Mouse (Mus musculus): ENCODE results near the gene Dlx5.

Dlx5 gene

DNA sequence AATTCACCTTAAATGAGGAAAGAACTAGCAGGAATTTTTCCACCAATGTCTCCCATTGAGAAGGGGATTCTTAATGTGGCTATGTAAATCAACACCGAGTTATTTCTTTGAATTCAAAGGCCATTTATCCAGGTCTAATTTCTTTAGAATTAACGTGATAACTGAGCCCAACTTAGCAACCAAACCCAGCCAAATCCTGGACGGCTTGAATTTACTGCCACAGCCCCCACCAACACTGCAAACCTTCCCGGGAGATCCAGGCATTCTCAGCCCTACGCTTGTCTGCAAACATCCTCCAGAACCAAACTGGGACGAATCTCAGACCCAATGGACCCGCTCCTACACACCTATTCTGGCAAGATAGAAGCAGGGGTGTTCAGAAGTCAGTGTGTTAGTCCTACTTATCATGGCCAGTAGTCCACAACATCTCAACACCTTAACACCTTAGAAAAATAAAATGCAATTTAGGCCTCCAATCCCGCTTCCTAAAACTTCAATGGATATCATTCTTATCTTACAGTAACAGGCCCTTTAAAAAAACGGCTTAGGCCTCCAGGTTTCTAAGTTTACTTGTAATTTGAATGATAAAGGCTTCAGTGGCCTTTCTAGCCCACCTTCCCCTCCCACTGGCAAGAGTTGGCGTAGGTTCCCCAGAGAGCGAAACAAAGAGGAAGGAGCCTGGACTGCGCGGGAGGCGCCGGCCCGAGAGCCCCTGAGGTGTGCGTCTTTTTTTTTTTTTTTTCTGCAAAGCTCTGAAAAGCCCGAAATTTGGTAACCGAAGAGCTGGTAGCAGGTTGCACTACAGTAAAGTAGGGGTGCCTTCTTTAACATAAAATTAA, 22.6 kb downstream of the Dlx5 start:
- no peak for DNase-seq (ENCODE audit: low read depth)

DNA sequence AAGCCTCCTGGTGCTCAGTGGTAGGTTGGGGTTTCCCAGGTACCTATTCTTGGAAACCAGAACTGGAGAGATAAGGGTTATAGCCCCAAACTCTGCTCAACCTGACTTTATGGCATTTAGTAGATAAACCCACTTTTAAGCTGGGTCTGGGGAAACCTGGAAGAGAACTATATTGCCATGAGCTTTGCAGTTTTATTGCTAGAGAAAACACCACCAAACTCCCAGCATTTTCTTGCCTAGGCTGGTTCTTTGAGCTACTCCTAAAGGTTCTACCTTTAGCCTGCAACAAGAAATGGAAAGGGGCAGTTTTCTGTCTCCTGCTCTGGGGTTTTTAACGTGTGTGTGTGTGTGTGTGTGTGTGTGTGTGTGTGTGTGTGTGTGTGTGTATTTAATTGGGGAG, 23.3 kb downstream of the Dlx5 start:
- DNase-seq (ENCODE audit: low read depth), result no peak

DNA sequence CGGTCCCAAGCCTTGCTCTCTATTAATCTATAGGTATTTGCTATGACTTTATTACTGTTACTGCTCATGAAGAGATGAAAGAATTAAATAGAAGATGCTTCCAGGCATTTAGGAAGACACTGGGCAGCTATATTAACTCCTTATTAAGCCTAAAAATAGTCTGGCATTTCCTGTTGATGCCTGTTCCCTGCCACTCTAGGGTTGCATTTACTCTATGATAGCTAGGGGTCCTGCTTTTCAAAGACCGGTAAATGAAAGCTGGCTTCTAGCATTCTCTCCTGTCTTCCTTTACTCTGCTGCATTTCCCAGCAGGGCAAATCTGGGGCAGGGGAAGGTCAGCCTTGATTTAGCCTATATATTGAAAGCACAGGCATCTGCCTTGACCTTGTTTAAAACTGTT, 24.1 kb downstream of the Dlx5 start:
- DNase-seq (ENCODE audit: low read depth), result no peak

DNA sequence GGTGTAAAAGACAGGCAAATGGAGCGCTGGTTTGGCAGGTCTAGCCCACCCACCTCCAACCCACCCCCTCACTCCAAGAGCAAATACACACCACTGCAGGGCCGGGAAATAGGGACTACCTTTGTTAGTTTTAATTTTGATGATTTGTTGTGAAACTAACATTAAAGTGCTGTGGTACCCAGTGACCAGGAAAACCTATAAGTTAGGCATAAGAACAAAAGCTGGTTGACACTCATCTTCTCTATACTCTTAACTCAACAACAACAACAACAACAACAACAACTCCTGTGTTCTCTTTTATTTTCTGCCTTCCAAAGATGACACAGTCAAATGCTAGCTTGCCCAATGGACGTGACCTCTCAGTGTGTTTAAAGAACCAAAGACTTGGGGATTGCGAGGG, 25.0 kb downstream of the Dlx5 start:
- DNase-seq (ENCODE audit: low read depth), result no peak

DNA sequence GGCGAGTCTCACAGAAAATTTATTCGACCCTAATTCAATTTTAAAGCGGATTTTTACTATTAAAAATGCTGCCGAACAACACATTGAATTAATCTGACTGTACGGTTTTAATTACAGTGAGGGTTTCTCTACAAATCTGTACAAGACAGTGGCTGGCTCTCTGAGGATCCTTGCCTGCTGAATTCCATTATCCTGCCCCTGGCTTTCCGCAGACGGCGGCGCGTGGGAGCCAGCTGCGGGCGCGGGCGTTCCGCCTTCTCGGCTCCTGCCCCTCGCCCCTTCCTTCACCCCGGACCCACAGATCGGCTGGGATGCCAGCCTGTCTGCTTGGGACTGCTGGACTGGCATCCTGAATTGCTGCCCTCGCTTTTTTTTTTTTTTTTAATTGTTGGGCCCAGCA, 25.6 kb downstream of the Dlx5 start:
- DNase-seq (ENCODE audit: low read depth), result no peak

DNA sequence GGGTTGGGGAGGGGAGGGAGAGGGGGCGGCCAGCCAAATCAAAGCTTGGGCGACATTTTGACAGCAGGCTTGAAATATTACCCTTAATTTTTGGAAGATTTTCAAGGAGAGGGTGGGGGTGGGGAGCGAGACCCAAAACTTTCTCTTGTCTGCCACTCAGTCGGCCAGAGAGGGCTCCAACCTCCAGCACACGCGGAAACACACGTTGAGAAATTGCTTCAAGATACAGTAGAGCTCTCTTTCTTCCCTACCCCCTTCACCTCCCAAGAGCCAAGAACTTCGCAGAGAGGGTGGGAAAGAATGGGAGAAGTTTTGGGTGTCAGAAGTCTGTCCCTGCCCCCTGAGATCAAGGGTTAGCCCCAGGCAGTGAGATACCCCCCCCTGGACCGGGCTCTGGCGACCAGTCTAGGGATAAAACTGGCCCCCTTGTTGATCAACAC, 26.1 kb downstream of the Dlx5 start:
- no peak for DNase-seq (ENCODE audit: low read depth)

DNA sequence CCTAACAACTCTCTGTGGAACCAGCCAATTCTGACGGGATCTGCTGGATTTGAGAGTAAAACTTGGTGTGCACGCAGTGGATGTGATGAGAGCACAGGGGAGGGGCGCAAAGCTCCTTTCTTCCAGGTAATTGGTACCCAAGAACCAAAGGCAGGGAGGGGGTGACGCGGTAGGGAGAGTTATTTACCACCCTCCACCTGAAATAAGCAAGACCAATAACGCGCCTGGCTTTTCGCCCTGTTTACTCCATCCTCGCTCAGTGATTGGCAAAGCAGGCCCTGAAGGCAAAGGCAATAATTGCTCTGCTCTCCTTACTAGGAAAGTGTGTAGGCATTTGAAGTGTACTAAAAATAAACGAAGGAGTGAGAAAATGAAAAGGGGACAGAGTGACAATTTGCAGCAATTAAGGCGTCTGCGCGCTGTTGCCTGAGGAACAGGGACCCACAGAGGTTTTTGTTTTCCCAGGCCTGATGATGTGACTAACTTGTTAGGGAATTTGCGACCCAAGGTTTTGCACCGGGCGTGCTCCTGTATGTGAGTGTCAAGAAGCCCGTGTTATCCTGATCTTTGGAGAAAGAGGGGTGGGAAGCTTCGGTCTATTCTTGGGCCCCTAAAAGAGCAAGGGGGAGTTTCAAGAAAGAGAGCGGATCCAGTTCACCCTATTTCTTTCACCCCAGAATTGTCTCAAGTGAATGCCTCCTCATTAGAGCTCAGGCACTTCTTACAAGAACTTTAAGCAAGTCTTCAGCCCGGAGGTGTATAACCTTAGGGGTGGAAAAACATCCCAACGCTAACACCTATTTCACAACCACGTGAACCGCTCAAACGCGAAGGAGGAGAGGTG, 26.8 kb downstream of the Dlx5 start:
- DNase-seq (ENCODE audit: low read depth), result no peak

DNA sequence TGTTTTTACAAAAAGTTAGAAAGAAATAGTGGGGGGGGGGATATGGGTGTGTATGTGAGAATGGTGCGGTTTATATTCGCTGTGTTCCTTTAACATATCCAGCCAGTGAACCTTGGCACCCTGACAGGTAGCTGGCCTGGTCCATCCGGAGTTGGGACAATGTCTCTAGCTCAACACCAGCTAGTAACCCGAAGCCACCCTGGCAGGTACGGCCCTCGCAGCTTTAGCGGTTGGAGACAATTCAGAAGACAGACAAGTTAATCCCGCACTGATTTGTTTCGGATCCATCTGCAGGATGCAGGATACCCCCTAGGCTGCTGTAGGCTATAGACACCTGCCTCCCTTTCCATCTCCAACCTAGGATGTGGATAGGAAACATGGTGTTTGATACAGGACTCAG, 27.7 kb downstream of the Dlx5 start:
- DNase-seq (ENCODE audit: low read depth), result no peak

DNA sequence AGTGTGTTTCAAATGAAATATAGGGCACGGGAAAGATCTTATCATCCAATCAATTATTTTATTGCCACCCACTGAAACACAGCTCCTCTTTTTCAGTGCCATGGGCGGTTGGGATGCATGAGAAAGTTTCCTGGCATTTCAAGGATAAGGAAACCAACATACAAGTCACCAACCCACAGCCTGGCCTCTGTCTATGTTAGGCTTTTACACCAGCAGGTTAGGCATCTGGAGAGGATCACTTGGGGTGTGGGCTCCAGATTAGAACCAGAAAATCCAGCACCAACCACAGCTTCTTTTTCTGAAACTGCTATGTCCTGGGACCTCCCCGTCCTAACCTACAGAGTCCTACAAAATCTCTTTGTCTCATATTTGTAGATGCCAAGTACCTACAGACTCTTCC, 28.9 kb downstream of the Dlx5 start:
- no peak for DNase-seq (ENCODE audit: low read depth)

DNA sequence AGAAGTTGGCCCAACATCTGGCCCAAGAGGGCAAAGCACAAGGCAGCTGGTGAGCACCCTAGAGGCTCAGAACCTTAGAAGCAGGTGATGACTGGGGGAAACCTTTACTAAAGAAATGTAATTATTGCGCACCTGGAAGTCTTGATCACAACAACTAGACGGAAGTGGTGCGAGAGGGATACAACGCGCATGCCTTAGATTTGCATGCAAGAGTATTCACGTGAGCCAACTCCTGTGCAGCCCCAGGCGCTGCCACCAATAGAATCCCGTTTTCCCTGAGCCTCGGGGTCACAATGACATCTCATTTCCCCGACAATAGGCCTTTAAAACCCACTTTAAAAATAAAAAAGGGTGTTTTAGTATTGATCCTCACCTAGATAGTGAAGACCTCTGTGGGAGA, 30.7 kb downstream of the Dlx5 start:
- no peak for DNase-seq (ENCODE audit: low read depth)

DNA sequence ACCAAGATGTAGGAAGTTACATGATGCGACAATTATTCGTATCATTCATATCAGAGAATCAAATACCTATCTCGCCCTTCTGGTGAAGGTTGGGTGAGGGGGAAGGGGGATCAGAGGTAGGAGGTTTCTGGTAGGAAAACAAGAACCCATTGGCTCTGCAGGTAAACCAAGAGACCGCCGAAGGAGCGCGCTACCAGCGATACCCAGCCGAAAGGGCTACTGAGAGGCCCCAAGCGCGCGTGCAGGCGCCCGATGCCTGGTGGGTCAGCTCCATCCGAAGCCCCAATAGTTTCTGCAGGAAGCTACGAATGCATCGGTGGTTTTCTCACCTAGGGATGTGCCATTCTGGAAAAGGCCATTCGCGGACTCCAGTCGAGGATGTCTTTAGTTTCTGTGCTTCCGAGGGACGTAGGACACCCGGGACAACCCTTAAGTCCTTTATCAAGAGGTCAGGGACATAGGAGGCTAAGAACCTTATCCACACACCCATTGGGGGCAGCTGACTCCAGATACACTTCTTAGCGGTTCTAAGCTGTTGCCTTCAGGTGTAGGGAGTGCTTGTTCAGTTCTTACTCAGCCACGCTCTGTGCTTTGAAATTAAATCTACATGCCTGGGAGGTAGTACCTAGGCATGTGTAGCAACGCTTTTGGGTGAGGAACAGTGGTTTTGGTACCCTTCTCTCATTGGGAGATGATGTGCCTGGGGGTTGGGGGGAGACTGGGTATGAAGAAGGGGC, 31.4 kb downstream of the Dlx5 start:
- no peak for DNase-seq (ENCODE audit: low read depth)

DNA sequence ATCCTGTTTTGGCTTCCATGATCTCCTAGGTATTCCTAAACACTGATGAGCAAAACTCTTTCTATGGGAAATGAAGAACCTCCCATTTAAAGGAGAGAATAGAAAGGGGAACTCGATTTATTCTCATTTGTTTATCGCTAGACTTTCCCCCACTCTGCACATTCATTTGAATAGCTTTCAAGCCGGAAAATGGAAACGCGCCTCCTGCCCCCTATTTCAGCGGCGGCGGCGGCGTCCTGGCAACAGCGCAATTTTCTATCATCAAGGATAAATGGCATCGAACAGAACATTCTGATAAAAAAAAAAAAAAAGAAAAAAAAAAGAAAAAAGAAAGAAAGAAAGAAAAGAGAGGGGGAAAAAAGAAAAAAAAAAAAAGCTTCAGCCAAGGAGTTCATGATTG, 32.1 kb downstream of the Dlx5 start:
- DNase-seq (ENCODE audit: low read depth), result no peak

DNA sequence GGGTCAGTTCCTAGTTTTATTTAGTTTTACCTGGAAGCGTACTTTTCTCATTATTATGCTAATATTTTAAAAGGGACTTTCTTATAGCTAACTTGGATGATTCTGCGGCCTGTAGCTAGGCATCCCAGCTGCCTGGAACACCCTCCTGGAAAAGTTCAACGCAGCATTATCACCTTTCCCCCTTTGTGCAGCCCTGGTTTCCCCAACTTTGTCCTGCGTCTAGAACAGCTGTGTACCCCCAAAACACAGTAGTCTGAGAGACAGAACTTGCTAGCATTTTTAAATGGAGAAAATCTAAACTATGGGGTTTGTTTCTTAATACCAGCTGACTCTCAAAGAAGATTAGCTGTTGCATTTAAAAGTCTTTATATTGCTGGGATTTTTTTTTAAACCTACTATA, 33.3 kb downstream of the Dlx5 start:
- no peak for DNase-seq (ENCODE audit: low read depth)

DNA sequence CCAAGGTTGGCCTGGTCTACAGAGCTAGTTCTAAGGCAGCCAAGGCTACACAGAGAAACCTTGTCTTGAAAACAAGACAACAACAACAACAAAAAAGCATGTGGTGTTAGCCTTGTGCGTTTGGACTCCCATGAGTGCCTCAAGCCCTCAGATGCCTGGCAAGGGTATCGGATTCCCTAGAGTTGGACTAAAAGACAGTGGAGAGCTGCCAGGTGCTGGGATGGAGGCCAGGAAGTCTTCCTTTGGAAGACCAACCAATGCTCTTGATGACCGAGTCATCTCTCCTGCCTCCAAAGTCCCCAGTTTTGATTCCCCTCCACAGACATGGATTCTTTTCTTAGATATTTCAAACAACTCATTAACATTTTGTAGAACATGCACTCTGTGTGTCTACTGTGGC, 48.6 kb downstream of the Dlx5 start:
- DNase-seq (ENCODE audit: low read depth), result no peak

DNA sequence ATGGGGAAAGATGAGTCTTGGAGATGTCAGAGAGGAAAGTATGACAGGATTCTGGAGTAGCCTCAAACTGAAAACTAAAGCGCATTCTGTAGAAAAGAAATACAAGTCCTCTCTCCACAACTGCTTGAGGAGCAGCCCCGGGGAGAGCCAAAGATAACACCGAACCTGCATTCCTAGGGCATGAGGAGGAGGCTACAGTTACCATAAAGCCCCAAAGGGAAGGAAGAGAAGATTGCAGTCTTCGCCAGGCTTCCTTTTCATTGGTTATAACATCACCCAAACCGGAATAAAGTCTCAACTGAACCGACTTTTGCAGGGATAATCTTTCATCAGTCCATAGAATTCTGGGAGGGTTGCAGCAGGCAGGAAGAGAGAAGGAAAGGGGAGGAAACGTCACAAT, 51.4 kb downstream of the Dlx5 start:
- DNase-seq (ENCODE audit: low read depth), result no peak

Data from c-Kit-positive CD71-positive TER-119-negative erythroid progenitor cells, embryonic 14.5 days (primary cell).